Mouse (Mus musculus) gastrocnemius, postnatal 14 days (tissue): Measurements from ENCODE around the gene Btnl1. TPM values are rescaled to one million over a fixed set of nuclear protein-coding genes. Genes with fewer than 3 reads are reported as not detected.
A peak's percentile ranks its signal among the peaks of the same experiment; 100 is the strongest.

Experiments used
- DNase-seq: peaks from one replicate; pipeline ENCODE4 v3.0.0; 2021; ENCODE audit warnings: mixed read lengths
- intact Hi-C: fragments of 180-260 bp; cut with DNase I; formaldehyde crosslinking; loops from one replicate; pipeline ENCODE4 v1.15.1; 2025; ENCODE audit warnings: low total_unique reads
- long read RNA-seq, 2 experiments: library from polyadenylated mRNA; stranded (forward); transcript quantifications; one replicate each; pipeline ENCODE4 v2.0.0; 2021
- total RNA-seq, 2 experiments: library from RNA; stranded (reverse); gene quantifications; 2 replicates each; pipeline ENCODE4 v1.2.3; 2021

The Btnl1 gene
- not detected for total RNA-seq
- long read RNA-seq, experiment 1, result 0 reads
- long read RNA-seq, experiment 2, result 0 reads

- intact Hi-C loops, result no loop called here
- no peak for DNase-seq
These were observed at the start of gene Btnl1 for GRCm38 (mm10) chr17:34376847-34377246. TSS of gene Btnl1 (plus strand) at chr17:34377132.

- intact Hi-C loops, result no loop called here
- no peak for DNase-seq
These were observed 47.1 kb upstream of the Btnl1 start for GRCm38 (mm10) chr17:34329807-34330206.

GRCm38 (mm10) chr17:34331200-34331599, 45.7 kb upstream of the Btnl1 start:
- intact Hi-C loops, result no loop called here
- DNase-seq, result no peak

- DNase-seq, result no peak
- intact Hi-C loops, result no loop called here
These were observed 36.1 kb upstream of the Btnl1 start for GRCm38 (mm10) chr17:34340619-34341402.

GRCm38 (mm10) chr17:34344882-34345281, 32.0 kb upstream of the Btnl1 start:
- intact Hi-C loops, result no loop called here
- no peak for DNase-seq

GRCm38 (mm10) chr17:34345486-34345885, 31.4 kb upstream of the Btnl1 start:
- no peak for DNase-seq
- intact Hi-C loops, result no loop called here

- intact Hi-C loops, result no loop called here
- DNase-seq, result no peak
These were observed 30.9 kb upstream of the Btnl1 start for GRCm38 (mm10) chr17:34346041-34346440.

GRCm38 (mm10) chr17:34347606-34348308, 29.2 kb upstream of the Btnl1 start:
- intact Hi-C loops, result no loop called here
- no peak for DNase-seq

GRCm38 (mm10) chr17:34349429-34349828, 27.5 kb upstream of the Btnl1 start:
- intact Hi-C loops, result loop anchor here (1.0 kb wide), 1 partner anchor 100 kb away; no protein-coding TSS in a partner anchor
- peak; percentile 57 for DNase-seq

GRCm38 (mm10) chr17:34354539-34354938, 22.4 kb upstream of the Btnl1 start, which contains the start of gene Btnl2:
TSS of gene Btnl2 (plus strand) at chr17:34354822.
- intact Hi-C loops, result no loop called here
- DNase-seq, result no peak

- intact Hi-C loops, result no loop called here
- DNase-seq, result no peak
These were observed 22.0 kb upstream of the Btnl1 start for GRCm38 (mm10) chr17:34354940-34355339.

GRCm38 (mm10) chr17:34362954-34363546, 13.9 kb upstream of the Btnl1 start:
- intact Hi-C loops, result no loop called here
- DNase-seq, result no peak

GRCm38 (mm10) chr17:34363676-34364310, 13.1 kb upstream of the Btnl1 start:
- intact Hi-C loops, result no loop called here
- DNase-seq, result no peak

- intact Hi-C loops, result no loop called here
- DNase-seq, result peak; percentile 11
These were observed 11.9 kb upstream of the Btnl1 start for GRCm38 (mm10) chr17:34365031-34365430.

- no peak for DNase-seq
- intact Hi-C loops, result no loop called here
These were observed 6.4 kb upstream of the Btnl1 start for GRCm38 (mm10) chr17:34370563-34370962.

- intact Hi-C loops, result no loop called here
- DNase-seq, result no peak
These were observed 3.8 kb upstream of the Btnl1 start for GRCm38 (mm10) chr17:34373055-34373709.

- intact Hi-C loops, result no loop called here
- DNase-seq, result no peak
These were observed 698 bp downstream of the Btnl1 start for GRCm38 (mm10) chr17:34377450-34378209.

GRCm38 (mm10) chr17:34378716-34379115, 1.8 kb downstream of the Btnl1 start:
- intact Hi-C loops, result no loop called here
- DNase-seq, result no peak

GRCm38 (mm10) chr17:34379451-34379850, 2.5 kb downstream of the Btnl1 start:
- intact Hi-C loops, result no loop called here
- DNase-seq, result no peak
